Mouse (Mus musculus): Measurements from ENCODE around the gene Hopx. TPM values are rescaled to one million over a fixed set of nuclear protein-coding genes. Genes with fewer than 3 reads are reported as not detected.

Hopx gene
- polyA plus RNA-seq, 1 experiment from 2014 or later = 2.8 TPM

DNA sequence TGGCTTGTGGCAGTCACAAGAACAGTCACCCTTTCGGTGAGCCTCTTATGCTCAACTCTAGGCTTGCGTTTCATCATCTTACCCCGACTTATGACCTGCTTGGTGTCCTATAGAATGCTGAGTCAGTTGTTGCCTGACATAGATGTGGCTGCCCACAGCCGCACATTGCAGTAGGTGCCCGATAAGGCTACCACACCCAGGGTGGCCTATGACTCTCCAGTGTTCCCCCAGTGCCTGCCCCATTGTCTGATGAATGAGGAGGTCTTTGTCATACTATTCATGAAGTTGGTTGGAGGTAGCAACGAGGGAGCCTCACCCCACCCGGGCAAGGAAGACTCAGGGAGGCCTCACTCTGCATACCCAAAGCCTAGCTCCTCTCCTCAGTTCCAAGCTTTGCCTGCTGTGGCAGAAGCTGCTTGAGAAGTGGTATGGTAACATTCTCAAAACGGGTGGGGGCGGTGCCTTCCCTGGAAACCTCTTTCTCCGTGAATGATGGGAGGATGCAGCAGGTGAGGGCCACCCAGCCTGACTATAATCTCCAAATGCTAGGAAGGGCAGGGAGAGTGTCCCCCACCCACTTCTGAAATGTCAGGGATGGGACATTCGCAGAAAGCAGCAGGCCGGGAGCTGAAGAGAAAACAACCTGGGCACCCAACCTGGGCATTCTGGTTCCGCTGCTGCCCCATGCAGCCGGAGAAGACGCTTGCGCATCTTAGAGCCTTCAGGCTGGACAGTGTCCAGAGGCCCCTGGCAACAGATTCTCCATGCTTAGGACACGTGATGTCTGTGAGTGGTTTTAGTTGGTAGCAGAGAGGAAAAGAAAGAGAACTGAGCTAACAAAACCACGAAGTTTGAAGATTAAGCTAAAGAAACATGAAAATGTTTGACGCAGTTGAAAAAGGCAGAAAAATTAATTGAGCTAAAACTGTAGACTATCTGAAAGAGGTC, 4.8 kb upstream of the Hopx start:
- H3K4me2 ChIP-seq (ENCODE audit: low read depth, low read length) = no peak overlapping the region
- no peak overlapping the region for H3K9ac ChIP-seq (ENCODE audit: low read depth, low read length)
- H3K4me1 ChIP-seq (ENCODE audit: control insufficient read depth, insufficient read depth, low read length) = peaks cover 31% of the 10 kb centered on the region
- no peak for DNase-seq (ENCODE audit: low spot score)
- H3K9me3 ChIP-seq (ENCODE audit: control insufficient read depth, low read length) = no peaks in the 10 kb centered on the region
- no peak overlapping the region for H3K27ac ChIP-seq (replicated peaks; ENCODE audit: low read depth, low read length)
- H3K4me3 ChIP-seq (ENCODE audit: low read depth, low read length) = no peak overlapping the region
- no peaks in the 10 kb centered on the region for H3K36me3 ChIP-seq (ENCODE audit: control insufficient read depth, insufficient read depth, low read length)
- ATAC-seq (ENCODE audit: low read depth) = no peak
- 78% methylated on average over 19 of the region's 19 CpGs for WGBS
- H3K27me3 ChIP-seq (replicated peaks; ENCODE audit: control insufficient read depth, insufficient read depth, low read length) = no peaks in the 10 kb centered on the region

DNA sequence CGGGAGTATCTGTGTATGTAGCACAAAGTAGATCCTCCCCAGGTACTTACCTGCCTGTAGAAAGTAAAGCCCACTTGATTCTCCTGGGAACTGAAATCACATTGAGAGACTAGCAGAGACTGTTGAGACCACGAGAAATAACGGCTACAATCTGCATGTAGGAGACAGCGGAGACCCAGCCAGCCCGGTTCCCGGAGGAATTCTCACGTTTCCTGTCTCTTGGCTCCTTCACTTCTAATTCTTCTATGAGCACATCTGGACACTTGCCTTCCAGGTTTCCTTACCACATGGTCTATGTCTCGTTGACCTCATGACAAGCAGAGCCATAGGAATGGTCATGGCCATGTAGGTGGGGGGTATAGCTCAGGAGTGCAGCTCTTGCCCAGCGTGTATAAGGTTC, 811 bp upstream of the Hopx start:
- Histone ChIP-seq H3K4me3 (ENCODE audit: low read depth, low read length) (no peak overlapping the region), H3K9me3 (ENCODE audit: control insufficient read depth, low read length) (no peaks in the 10 kb centered on the region), H3K36me3 (ENCODE audit: control insufficient read depth, insufficient read depth, low read length) (no peaks in the 10 kb centered on the region), H3K4me2 (ENCODE audit: low read depth, low read length) (no peak overlapping the region), H3K4me1 (ENCODE audit: control insufficient read depth, insufficient read depth, low read length) (peaks cover 8% of the 10 kb centered on the region), H3K9ac (ENCODE audit: low read depth, low read length) (no peak overlapping the region), H3K27ac (replicated peaks; ENCODE audit: low read depth, low read length) (no peak overlapping the region), H3K27me3 (replicated peaks; ENCODE audit: control insufficient read depth, insufficient read depth, low read length) (no peaks in the 10 kb centered on the region)
- ATAC-seq (ENCODE audit: low read depth) (peak; percentile 22; the same call in 1 of the 2 replicates), DNase-seq (ENCODE audit: low spot score) (peak; percentile 40)
- WGBS = 67% methylated on average over 9 of the region's 9 CpGs

DNA sequence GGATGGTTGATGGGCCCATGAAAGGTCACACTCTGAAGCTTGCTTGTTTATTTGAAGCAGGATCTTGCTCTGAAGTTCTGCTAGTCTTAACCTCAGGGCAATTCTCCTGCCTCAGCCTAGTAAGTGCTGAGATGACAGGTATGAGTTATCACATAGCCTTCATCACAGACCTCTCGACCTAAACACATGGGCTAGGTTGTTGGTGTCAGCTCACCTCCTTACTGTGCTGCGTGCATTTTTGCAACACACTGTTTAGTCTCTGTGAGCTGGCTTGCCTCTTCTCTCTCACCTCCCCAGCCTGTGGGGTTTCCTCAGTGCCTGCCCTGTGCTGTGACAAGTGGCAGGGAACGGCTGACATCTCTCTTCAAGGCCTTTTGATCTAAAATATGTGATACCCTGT, 1.1 kb downstream of the Hopx start:
- H3K4me2 ChIP-seq (ENCODE audit: low read depth, low read length) = no peak overlapping the region
- WGBS = 67% methylated on average over 3 of the region's 3 CpGs
- ATAC-seq (ENCODE audit: low read depth) (no peak), DNase-seq (ENCODE audit: low spot score) (no peak)
- H3K36me3 ChIP-seq (ENCODE audit: control insufficient read depth, insufficient read depth, low read length) = no peaks in the 10 kb centered on the region
- no peaks in the 10 kb centered on the region for H3K27me3 ChIP-seq (replicated peaks; ENCODE audit: control insufficient read depth, insufficient read depth, low read length)
- H3K9ac ChIP-seq (ENCODE audit: low read depth, low read length) = no peak overlapping the region
- peaks cover 8% of the 10 kb centered on the region for H3K4me1 ChIP-seq (ENCODE audit: control insufficient read depth, insufficient read depth, low read length)
- H3K27ac ChIP-seq (replicated peaks; ENCODE audit: low read depth, low read length) = no peak overlapping the region
- H3K9me3 ChIP-seq (ENCODE audit: control insufficient read depth, low read length) = no peaks in the 10 kb centered on the region
- no peak overlapping the region for H3K4me3 ChIP-seq (ENCODE audit: low read depth, low read length)

DNA sequence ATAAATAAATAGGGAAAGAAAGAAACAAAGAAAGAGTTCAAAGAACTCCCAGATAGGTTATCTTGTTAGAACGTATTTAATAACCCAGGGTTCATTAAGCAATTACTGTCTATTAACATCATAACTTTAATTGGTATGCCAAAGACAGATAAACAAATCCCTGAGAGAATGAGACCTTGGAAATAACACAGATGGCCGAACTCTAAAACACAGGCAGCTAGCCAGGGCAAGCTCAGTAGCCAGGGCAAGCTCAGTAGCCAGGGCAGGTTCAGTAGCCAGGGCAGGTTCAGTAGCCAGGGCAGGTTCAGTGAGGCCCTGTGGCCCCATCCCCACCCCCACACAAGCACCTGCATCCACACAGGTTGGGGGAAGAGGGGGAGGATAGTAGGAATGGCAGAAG, 2.9 kb downstream of the Hopx start:
- no peaks in the 10 kb centered on the region for H3K27me3 ChIP-seq (replicated peaks; ENCODE audit: control insufficient read depth, insufficient read depth, low read length)
- no peak overlapping the region for H3K4me2 ChIP-seq (ENCODE audit: low read depth, low read length)
- H3K4me3 ChIP-seq (ENCODE audit: low read depth, low read length) = no peak overlapping the region
- no peak overlapping the region for H3K9ac ChIP-seq (ENCODE audit: low read depth, low read length)
- H3K9me3 ChIP-seq (ENCODE audit: control insufficient read depth, low read length) = no peaks in the 10 kb centered on the region
- DNase-seq (ENCODE audit: low spot score) = no peak
- ATAC-seq (ENCODE audit: low read depth) = no peak
- 61% methylated on average over 2 of the region's 2 CpGs for WGBS
- no peak overlapping the region for H3K27ac ChIP-seq (replicated peaks; ENCODE audit: low read depth, low read length)
- H3K4me1 ChIP-seq (ENCODE audit: control insufficient read depth, insufficient read depth, low read length) = peaks cover 8% of the 10 kb centered on the region
- no peaks in the 10 kb centered on the region for H3K36me3 ChIP-seq (ENCODE audit: control insufficient read depth, insufficient read depth, low read length)

DNA sequence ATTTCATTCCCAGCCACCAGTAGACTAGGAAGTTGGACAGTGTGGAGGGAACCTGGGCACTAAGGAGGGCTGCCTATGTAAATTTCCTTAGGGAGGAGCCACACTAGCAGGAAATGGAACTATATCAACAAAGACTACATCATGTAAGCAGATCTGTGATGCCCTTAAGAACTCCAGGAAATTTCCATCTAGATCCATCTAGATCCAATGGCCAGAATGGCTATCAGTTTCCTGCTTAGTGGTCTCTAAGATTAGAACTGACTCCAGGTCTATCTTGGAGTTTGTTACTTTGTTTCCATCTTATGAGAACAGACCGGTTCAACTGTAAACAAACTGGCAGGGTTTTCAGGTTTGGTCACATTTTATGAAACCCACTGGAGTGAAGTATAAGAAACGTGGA, 5.1 kb downstream of the Hopx start:
- no peaks in the 10 kb centered on the region for H3K4me1 ChIP-seq (ENCODE audit: control insufficient read depth, insufficient read depth, low read length)
- H3K27me3 ChIP-seq (replicated peaks; ENCODE audit: control insufficient read depth, insufficient read depth, low read length) = no peaks in the 10 kb centered on the region
- no peak for DNase-seq (ENCODE audit: low spot score)
- H3K9ac ChIP-seq (ENCODE audit: low read depth, low read length) = no peak overlapping the region
- no peak overlapping the region for H3K4me2 ChIP-seq (ENCODE audit: low read depth, low read length)
- 82% methylated on average over 2 of the region's 2 CpGs for WGBS
- no peak overlapping the region for H3K27ac ChIP-seq (replicated peaks; ENCODE audit: low read depth, low read length)
- H3K4me3 ChIP-seq (ENCODE audit: low read depth, low read length) = no peak overlapping the region
- no peak for ATAC-seq (ENCODE audit: low read depth)
- H3K9me3 ChIP-seq (ENCODE audit: control insufficient read depth, low read length) = no peaks in the 10 kb centered on the region
- H3K36me3 ChIP-seq (ENCODE audit: control insufficient read depth, insufficient read depth, low read length) = no peaks in the 10 kb centered on the region

DNA sequence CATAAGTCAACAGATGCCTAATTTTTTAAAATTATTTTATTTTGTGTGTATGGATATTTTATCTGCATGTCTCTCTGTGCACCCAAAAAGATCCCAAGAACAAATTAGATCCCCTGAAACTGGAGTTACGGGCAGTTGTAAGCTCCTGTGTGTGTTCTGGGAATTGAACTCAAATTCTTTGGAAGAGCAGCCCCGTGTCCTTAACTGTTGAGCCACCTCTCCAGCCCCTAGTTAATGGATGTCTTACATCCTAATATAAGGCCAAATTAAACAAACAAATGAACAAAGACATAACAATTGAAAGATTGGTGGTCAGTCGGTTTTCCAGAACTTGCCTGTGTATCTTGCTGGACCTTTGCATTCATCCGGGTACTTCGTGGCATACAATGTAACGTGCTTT, 6.1 kb downstream of the Hopx start:
- no peak overlapping the region for H3K27ac ChIP-seq (replicated peaks; ENCODE audit: low read depth, low read length)
- H3K4me3 ChIP-seq (ENCODE audit: low read depth, low read length) = no peak overlapping the region
- 93% methylated on average over 6 of the region's 6 CpGs for WGBS
- H3K27me3 ChIP-seq (replicated peaks; ENCODE audit: control insufficient read depth, insufficient read depth, low read length) = no peaks in the 10 kb centered on the region
- no peaks in the 10 kb centered on the region for H3K4me1 ChIP-seq (ENCODE audit: control insufficient read depth, insufficient read depth, low read length)
- DNase-seq (ENCODE audit: low spot score) = no peak
- no peak overlapping the region for H3K9ac ChIP-seq (ENCODE audit: low read depth, low read length)
- no peaks in the 10 kb centered on the region for H3K36me3 ChIP-seq (ENCODE audit: control insufficient read depth, insufficient read depth, low read length)
- no peak overlapping the region for H3K4me2 ChIP-seq (ENCODE audit: low read depth, low read length)
- ATAC-seq (ENCODE audit: low read depth) = no peak
- no peaks in the 10 kb centered on the region for H3K9me3 ChIP-seq (ENCODE audit: control insufficient read depth, low read length)

DNA sequence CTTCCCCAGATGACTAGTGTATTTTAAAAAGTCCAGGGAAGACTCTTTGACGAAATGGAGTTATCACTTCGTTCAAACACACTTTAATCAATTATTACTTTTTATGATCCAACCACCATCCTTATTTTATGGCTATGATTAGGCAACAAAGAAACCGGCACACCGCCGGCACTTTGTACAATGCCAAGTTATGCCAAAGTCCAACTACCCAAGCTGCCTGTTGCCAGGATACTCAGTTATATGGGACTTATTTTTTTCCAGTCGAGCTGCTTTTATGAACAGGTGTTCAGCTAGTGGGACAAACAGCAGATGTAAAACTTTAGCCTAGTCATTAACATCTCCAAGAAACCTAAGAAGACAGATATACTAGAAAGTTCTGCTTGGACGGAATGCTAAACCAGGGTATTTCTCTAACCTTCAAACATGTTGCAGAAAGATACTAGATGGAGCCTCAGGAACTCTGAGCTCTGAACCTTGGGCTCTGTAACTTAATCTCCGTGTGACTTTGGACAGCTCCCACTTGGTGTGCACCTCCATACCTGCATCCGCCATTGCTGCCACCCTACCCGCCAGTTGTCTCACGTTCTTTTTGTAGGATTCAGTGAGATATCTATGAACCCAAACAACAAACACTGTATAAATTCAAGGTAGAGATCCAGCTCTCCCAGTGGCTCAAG, 7.6 kb downstream of the Hopx start:
- no peak for DNase-seq (ENCODE audit: low spot score)
- Histone ChIP-seq H3K27me3 (replicated peaks; ENCODE audit: control insufficient read depth, insufficient read depth, low read length) (no peaks in the 10 kb centered on the region), H3K4me1 (ENCODE audit: control insufficient read depth, insufficient read depth, low read length) (no peaks in the 10 kb centered on the region), H3K36me3 (ENCODE audit: control insufficient read depth, insufficient read depth, low read length) (no peaks in the 10 kb centered on the region), H3K9ac (ENCODE audit: low read depth, low read length) (no peak overlapping the region), H3K4me3 (ENCODE audit: low read depth, low read length) (no peak overlapping the region), H3K4me2 (ENCODE audit: low read depth, low read length) (no peak overlapping the region), H3K27ac (replicated peaks; ENCODE audit: low read depth, low read length) (no peak overlapping the region), H3K9me3 (ENCODE audit: control insufficient read depth, low read length) (no peaks in the 10 kb centered on the region)
- 87% methylated on average over 11 of the region's 11 CpGs for WGBS
- ATAC-seq (ENCODE audit: low read depth) = no peak

DNA sequence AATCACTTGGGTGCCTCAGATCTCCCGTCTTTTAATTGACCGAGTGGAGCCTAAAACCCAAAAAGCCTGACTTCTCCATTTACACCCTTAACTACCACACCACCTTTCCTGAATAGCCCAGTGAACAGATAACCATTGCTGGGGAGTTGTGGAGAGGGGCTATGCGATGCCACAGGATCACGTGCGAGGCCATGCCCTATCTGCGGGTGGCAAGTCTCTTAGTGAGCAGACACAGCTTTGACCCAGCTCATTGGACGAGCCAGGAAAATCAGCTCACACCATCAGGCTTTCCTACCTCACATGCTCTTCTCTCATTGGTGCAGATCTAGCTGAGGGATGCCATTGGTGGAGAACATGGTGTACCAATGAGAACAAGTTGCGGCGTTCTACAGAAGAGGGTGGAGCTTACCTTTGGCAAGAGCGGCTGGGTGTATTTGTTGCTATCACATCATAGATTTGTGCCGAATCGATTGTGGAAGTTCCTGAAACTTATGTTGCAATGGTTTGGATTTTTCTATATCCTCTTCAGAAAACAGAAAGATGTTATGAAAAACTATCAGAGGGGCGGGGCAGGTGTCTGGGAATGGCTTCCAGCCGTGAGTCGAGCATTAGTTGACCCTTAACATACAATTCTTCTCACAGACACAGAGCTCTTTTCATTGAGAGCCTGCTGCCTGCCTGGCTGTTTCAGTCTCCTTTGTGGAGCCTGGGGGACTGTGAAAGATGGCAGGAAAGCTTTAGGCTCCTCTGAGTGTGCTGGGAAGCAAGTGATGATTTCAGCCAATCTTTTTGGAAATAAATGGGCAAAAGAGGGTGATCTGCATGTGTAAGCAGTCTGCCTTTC, 12.2 kb downstream of the Hopx start:
- ATAC-seq (ENCODE audit: low read depth) (no peak), DNase-seq (ENCODE audit: low spot score) (no peak)
- 74% methylated on average over 15 of the region's 15 CpGs for WGBS
- no peak overlapping the region for H3K4me3 ChIP-seq (ENCODE audit: low read depth, low read length)
- no peaks in the 10 kb centered on the region for H3K4me1 ChIP-seq (ENCODE audit: control insufficient read depth, insufficient read depth, low read length)
- H3K9me3 ChIP-seq (ENCODE audit: control insufficient read depth, low read length) = no peaks in the 10 kb centered on the region
- no peak overlapping the region for H3K9ac ChIP-seq (ENCODE audit: low read depth, low read length)
- no peak overlapping the region for H3K4me2 ChIP-seq (ENCODE audit: low read depth, low read length)
- no peaks in the 10 kb centered on the region for H3K27me3 ChIP-seq (replicated peaks; ENCODE audit: control insufficient read depth, insufficient read depth, low read length)
- no peak overlapping the region for H3K27ac ChIP-seq (replicated peaks; ENCODE audit: low read depth, low read length)
- no peaks in the 10 kb centered on the region for H3K36me3 ChIP-seq (ENCODE audit: control insufficient read depth, insufficient read depth, low read length)
